Mouse (Mus musculus): Measurements from ENCODE around the gene Nr2c2ap. TPM values are rescaled to one million over a fixed set of nuclear protein-coding genes. Genes with fewer than 3 reads are reported as not detected.
A peak's percentile ranks its signal among the peaks of the same experiment; 100 is the strongest.

Gene Nr2c2ap
- polyA plus RNA-seq, 1 experiment from 2014 or later: 46.0 TPM

DNA sequence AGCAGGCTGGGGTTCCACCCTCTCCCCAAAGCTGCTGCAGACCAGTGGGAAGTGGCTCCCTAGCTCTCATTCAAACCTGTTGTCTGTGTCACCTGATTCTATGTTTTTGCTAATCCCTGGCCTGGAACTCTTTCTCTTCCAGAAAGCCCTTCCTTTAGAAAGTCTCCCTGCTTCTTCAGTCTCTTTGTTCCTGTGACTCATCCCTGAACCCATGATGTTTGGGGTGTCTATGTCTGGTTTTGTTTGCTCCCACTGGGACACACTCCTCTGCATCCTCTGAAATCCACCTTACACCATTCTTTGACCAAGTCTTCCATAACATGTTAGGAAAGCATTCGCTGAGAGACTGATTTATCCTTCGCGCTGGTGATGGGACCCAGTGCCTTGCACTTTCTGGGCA lies 1.1 kb upstream of the Nr2c2ap start:
- peak overlapping the region; percentile 82 for H3K27ac ChIP-seq (ENCODE audit: low read depth, low read length)
- no peak for ATAC-seq
- H3K9me3 ChIP-seq (replicated peaks; ENCODE audit: control insufficient read depth, low read length): no peaks in the 10 kb centered on the region
- H3K4me1 ChIP-seq (ENCODE audit: control insufficient read depth, insufficient read depth, low read length): peaks cover 14% of the 10 kb centered on the region
- WGBS: 88% methylated on average over 3 of the region's 3 CpGs
- no peaks in the 10 kb centered on the region for H3K27me3 ChIP-seq (replicated peaks; ENCODE audit: control insufficient read depth, insufficient read depth, low read length)
- H3K9ac ChIP-seq (ENCODE audit: low read length): no peak overlapping the region
- DNase-seq (ENCODE audit: low spot score): no peak
- H3K4me2 ChIP-seq (ENCODE audit: low read length): no peak overlapping the region
- peaks cover 27% of the 10 kb centered on the region for H3K36me3 ChIP-seq (ENCODE audit: control insufficient read depth, insufficient read depth, low read length)
- H3K4me3 ChIP-seq (ENCODE audit: low read depth, low read length): no peak overlapping the region

DNA sequence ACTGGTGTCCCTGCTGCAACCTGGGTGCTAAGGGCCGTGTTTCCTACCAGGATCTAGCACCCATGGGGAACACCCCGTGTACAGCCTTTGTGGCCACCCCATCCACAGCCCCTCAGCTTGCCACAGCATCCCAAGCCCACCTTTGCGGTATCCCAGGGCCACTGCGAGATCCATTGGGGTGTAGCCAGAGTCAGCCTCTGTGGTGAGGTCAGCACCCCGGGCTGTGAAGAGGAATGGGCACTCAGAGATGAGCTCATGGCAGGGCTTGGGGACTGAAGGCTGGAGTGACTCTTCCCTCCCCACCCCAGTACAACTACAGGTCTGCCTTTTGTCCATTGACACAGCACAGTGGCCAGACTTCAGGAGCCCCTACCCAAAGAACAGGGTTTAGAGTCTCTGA lies 3.0 kb downstream of the Nr2c2ap start:
- ATAC-seq (no peak), DNase-seq (ENCODE audit: low spot score) (no peak)
- no peak overlapping the region for H3K4me3 ChIP-seq (ENCODE audit: low read depth, low read length)
- 91% methylated on average over 5 of the region's 5 CpGs for WGBS
- H3K36me3 ChIP-seq (ENCODE audit: control insufficient read depth, insufficient read depth, low read length): peaks cover 40% of the 10 kb centered on the region
- no peaks in the 10 kb centered on the region for H3K27me3 ChIP-seq (replicated peaks; ENCODE audit: control insufficient read depth, insufficient read depth, low read length)
- H3K4me1 ChIP-seq (ENCODE audit: control insufficient read depth, insufficient read depth, low read length): peaks cover 19% of the 10 kb centered on the region
- H3K27ac ChIP-seq (ENCODE audit: low read depth, low read length): no peak overlapping the region
- H3K4me2 ChIP-seq (ENCODE audit: low read length): no peak overlapping the region
- H3K9ac ChIP-seq (ENCODE audit: low read length): no peak overlapping the region
- H3K9me3 ChIP-seq (replicated peaks; ENCODE audit: control insufficient read depth, low read length): no peaks in the 10 kb centered on the region

DNA sequence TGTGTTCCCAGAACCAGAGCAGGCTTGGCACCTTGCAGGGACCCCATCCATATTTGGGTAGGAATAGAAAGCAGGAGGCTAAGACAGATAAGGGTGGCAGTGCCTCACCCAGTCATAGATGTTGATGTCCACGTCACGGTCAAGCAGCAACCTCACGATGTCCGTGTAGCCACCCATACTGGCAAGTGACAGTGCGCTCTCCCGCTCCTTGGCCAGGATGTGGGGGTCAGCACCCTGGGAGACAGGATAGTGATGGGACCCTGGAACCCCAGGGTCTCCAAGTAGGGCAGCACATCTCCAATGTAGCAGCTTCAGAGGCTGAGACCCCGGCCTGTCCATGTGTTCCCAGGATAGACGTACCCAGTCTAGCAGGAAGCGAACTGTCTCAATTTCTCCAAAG lies 3.8 kb downstream of the Nr2c2ap start:
- no peaks in the 10 kb centered on the region for H3K27me3 ChIP-seq (replicated peaks; ENCODE audit: control insufficient read depth, insufficient read depth, low read length)
- 93% methylated on average over 9 of the region's 9 CpGs for WGBS
- no peak for ATAC-seq
- H3K4me1 ChIP-seq (ENCODE audit: control insufficient read depth, insufficient read depth, low read length): peaks cover 13% of the 10 kb centered on the region
- no peak overlapping the region for H3K9ac ChIP-seq (ENCODE audit: low read length)
- no peaks in the 10 kb centered on the region for H3K9me3 ChIP-seq (replicated peaks; ENCODE audit: control insufficient read depth, low read length)
- no peak overlapping the region for H3K4me2 ChIP-seq (ENCODE audit: low read length)
- no peak overlapping the region for H3K27ac ChIP-seq (ENCODE audit: low read depth, low read length)
- H3K36me3 ChIP-seq (ENCODE audit: control insufficient read depth, insufficient read depth, low read length): peaks cover 40% of the 10 kb centered on the region
- DNase-seq (ENCODE audit: low spot score): no peak
- no peak overlapping the region for H3K4me3 ChIP-seq (ENCODE audit: low read depth, low read length)

DNA sequence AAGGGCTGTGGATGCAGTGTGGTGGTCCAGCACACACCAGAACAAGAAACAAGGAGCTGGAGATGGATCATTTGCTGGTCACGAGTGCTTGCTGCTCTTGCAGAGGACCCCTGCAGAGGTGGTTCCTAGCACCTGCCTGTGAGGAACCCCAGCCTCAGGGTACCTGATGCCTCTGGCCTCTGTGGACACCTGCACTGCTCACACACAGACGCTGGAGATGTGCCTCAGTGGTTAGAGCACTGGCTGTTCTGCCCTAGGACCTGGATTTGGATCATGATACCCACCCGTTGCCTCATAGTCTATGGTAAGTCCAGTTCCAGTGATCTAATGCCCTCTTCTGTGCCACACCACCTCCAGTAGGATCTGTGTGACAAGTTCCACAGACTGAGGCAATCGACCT lies 5.5 kb downstream of the Nr2c2ap start:
- Histone ChIP-seq H3K4me3 (ENCODE audit: low read depth, low read length) (no peak overlapping the region), H3K4me2 (ENCODE audit: low read length) (no peak overlapping the region), H3K9ac (ENCODE audit: low read length) (no peak overlapping the region), H3K36me3 (ENCODE audit: control insufficient read depth, insufficient read depth, low read length) (peaks cover 40% of the 10 kb centered on the region), H3K27me3 (replicated peaks; ENCODE audit: control insufficient read depth, insufficient read depth, low read length) (no peaks in the 10 kb centered on the region), H3K9me3 (replicated peaks; ENCODE audit: control insufficient read depth, low read length) (no peaks in the 10 kb centered on the region), H3K27ac (ENCODE audit: low read depth, low read length) (no peak overlapping the region), H3K4me1 (ENCODE audit: control insufficient read depth, insufficient read depth, low read length) (peaks cover 20% of the 10 kb centered on the region)
- WGBS: 90% methylated on average over 4 of the region's 4 CpGs
- ATAC-seq (no peak), DNase-seq (ENCODE audit: low spot score) (no peak)

DNA sequence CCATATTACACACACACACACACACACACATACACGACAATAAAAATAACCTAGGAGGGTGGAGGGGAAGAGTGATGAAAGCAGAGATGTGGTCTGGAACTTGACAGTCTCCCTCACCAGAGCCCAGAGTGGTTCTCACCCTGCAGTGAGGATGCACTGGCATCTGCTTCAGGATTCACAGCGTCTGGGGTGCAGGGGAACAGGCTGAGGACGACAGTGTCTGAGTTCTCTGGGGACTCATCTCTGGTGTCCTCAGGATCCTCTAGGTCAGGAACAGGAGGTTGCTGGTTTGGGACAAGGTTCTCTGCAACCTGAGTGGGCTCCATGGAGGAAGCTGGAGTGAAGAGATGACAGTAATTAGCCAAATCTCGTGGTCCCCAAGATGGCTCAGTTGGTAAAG lies 6.8 kb downstream of the Nr2c2ap start:
- DNase-seq (ENCODE audit: low spot score) (no peak), ATAC-seq (no peak)
- peaks cover 18% of the 10 kb centered on the region for H3K4me1 ChIP-seq (ENCODE audit: control insufficient read depth, insufficient read depth, low read length)
- no peak overlapping the region for H3K27ac ChIP-seq (ENCODE audit: low read depth, low read length)
- no peaks in the 10 kb centered on the region for H3K27me3 ChIP-seq (replicated peaks; ENCODE audit: control insufficient read depth, insufficient read depth, low read length)
- H3K4me2 ChIP-seq (ENCODE audit: low read length): peak overlapping the region; percentile 67
- H3K4me3 ChIP-seq (ENCODE audit: low read depth, low read length): peak overlapping the region; percentile 71; the same call in 1 of the 2 replicates
- H3K9ac ChIP-seq (ENCODE audit: low read length): peak overlapping the region; percentile 52; the same call in 1 of the 2 replicates
- H3K36me3 ChIP-seq (ENCODE audit: control insufficient read depth, insufficient read depth, low read length): peaks cover 46% of the 10 kb centered on the region
- H3K9me3 ChIP-seq (replicated peaks; ENCODE audit: control insufficient read depth, low read length): no peaks in the 10 kb centered on the region
- WGBS: 83% methylated on average over 4 of the region's 4 CpGs

DNA sequence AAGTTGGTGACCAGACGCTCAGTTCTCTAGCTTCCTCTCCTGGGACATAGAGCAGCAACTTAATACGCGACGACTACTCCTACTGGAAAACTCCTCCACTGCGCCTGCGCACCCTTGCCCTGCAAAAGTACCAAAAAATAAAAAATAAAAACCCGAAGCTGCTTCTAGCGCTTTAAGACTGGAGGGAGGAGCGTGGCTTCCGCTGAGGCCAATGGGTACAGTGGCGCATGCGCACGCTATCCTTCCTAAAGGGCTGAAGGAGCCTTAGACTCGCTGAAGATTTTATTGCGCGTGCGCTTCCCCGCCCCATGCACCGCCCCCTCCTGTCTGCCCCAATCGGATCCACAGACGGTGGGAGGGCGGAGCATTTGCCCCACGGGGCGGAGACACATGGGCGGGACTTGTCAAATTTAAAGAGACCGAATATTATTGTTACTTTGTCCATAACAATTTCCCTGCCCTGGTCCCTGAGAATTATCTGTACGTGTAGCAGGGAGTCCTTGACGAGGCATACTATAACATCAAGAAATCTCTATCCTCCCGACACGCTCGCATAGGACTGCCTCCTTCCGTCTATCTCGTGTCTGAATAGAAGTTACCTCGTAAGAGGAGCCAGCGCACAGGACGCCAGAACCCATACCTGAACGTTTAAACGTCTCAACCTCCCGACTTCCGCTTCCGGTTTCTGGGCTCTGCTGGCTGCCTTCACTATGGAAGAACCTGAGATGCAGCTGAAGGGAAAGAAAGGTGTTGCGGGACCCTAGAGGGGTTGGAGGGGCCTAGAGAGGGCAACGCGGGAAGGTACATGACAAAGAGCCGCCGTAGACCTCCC lies 8.1 kb downstream of the Nr2c2ap start, which contains the start of the genes Rfxank, Borcs8 and Mef2b:
Gene Rfxank (minus strand): TSS at position 129 of the 832 bp plus-strand sequence.
Gene Borcs8 (plus strand): TSS at position 474 of the 832 bp plus-strand sequence.
Gene Mef2b (plus strand): TSS at position 686 of the 832 bp plus-strand sequence.
- Histone ChIP-seq H3K27me3 (replicated peaks; ENCODE audit: control insufficient read depth, insufficient read depth, low read length) (no peaks in the 10 kb centered on the region), H3K9ac (ENCODE audit: low read length) (peak within 1 kb of the TSS; percentile 79), H3K4me1 (ENCODE audit: control insufficient read depth, insufficient read depth, low read length) (peaks cover 18% of the 10 kb centered on the region), H3K4me2 (ENCODE audit: low read length) (peak within 1 kb of the TSS; percentile 67), H3K36me3 (ENCODE audit: control insufficient read depth, insufficient read depth, low read length) (peaks cover 46% of the 10 kb centered on the region), H3K4me3 (ENCODE audit: low read depth, low read length) (peak within 1 kb of the TSS; percentile 71), H3K9me3 (replicated peaks; ENCODE audit: control insufficient read depth, low read length) (no peaks in the 10 kb centered on the region), H3K27ac (ENCODE audit: low read depth, low read length) (peak within 1 kb of the TSS; percentile 80)
- ATAC-seq: peak; percentile 98
- DNase-seq (ENCODE audit: low spot score): peak; percentile 100
- under 1% methylated on average over 46 of the region's 46 CpGs for WGBS

DNA sequence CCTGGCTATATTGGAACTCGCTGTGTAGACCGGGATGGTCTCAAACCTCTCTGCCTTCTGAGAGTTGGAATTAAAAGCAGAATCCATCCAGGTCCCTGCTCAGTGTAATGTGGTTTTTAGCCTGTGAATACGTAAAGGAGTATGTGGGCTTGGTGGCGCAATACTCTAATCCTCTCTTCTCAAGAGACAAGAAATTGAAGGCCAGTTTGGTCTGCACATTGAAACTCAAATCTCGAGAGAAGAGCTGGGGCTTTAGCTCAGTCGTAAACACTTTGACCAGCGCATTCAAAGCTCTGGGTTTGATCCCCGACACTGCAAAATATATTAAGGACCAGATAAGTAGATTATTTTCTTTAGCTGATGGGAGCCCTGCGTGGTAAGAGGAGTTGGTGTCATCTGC lies 8.8 kb downstream of the Nr2c2ap start:
- Histone ChIP-seq H3K4me1 (ENCODE audit: control insufficient read depth, insufficient read depth, low read length) (peaks cover 18% of the 10 kb centered on the region), H3K27ac (ENCODE audit: low read depth, low read length) (peak overlapping the region; percentile 80), H3K4me2 (ENCODE audit: low read length) (peak overlapping the region; percentile 67), H3K36me3 (ENCODE audit: control insufficient read depth, insufficient read depth, low read length) (peaks cover 46% of the 10 kb centered on the region), H3K4me3 (ENCODE audit: low read depth, low read length) (peak overlapping the region; percentile 71), H3K9ac (ENCODE audit: low read length) (peak overlapping the region; percentile 79), H3K27me3 (replicated peaks; ENCODE audit: control insufficient read depth, insufficient read depth, low read length) (no peaks in the 10 kb centered on the region), H3K9me3 (replicated peaks; ENCODE audit: control insufficient read depth, low read length) (no peaks in the 10 kb centered on the region)
- 12% methylated on average over 9 of the region's 9 CpGs for WGBS
- no peak for DNase-seq (ENCODE audit: low spot score)
- ATAC-seq: no peak

DNA sequence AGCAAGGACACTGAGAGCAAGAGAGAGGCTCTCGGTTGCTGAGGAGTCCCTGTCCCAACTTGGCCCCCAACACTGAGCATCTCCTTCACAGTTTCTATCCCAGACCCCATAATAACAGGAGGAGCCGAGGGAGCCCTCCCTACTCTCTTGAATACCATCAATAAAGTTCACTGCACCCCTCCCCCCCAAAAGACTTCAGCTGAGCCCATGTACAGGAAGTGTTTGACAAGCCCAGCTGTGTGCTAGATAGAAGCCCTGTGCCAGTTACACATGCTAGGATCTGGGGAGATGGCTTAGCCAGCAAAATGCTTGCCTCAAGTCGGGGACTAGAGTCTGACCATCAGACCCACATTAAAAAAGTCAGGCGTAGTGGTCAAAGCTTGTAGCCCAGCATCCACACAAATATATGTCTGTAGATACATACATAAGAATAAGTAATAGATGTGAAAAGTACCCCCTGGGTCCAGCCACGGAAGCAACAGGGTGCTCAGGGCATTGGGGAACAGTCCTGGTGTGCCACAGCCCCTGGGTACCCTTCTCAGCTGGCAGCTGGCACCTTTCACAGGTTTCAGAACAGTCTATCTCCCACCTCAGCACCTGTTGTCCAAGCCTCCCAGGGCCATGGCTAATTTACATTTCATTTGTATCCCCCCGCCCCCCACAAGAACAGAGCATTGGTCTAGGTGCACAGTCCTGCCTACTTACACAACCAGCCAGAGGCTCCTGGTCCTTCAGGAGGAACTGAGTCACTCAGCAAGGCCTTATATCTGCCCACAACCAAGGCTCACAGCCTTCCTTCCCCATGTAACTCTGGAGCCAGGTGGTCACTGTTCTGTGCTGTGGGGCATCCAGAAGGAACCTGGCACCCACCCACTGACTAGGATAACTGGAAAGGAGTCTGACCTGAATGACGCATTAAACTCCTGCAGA lies 16.8 kb downstream of the Nr2c2ap start:
- peaks cover 44% of the 10 kb centered on the region for H3K36me3 ChIP-seq (ENCODE audit: control insufficient read depth, insufficient read depth, low read length)
- no peaks in the 10 kb centered on the region for H3K4me1 ChIP-seq (ENCODE audit: control insufficient read depth, insufficient read depth, low read length)
- DNase-seq (ENCODE audit: low spot score) (no peak), ATAC-seq (no peak)
- 91% methylated on average over 7 of the region's 7 CpGs for WGBS
- no peaks in the 10 kb centered on the region for H3K9me3 ChIP-seq (replicated peaks; ENCODE audit: control insufficient read depth, low read length)
- no peak overlapping the region for H3K9ac ChIP-seq (ENCODE audit: low read length)
- no peaks in the 10 kb centered on the region for H3K27me3 ChIP-seq (replicated peaks; ENCODE audit: control insufficient read depth, insufficient read depth, low read length)
- no peak overlapping the region for H3K4me3 ChIP-seq (ENCODE audit: low read depth, low read length)
- no peak overlapping the region for H3K27ac ChIP-seq (ENCODE audit: low read depth, low read length)
- no peak overlapping the region for H3K4me2 ChIP-seq (ENCODE audit: low read length)
